Mouse (Mus musculus) forebrain, postnatal 0 days (tissue): Measurements from ENCODE around the gene Pde8b. TPM values are rescaled to one million over a fixed set of nuclear protein-coding genes. Genes with fewer than 3 reads are reported as not detected.

Experiments used
- ATAC-seq: fragments of 200-750 bp; cut with Nextera tagmentation; 2 replicates; pipeline ENCODE4 v1.8.0; 2017; ENCODE audit warnings: mild to moderate bottlenecking, moderate library complexity
- DNase-seq: peaks from one replicate; pipeline ENCODE4 v3.0.0-alpha.2; 2015
- H3K27ac ChIP-seq: fragments of 300-500 bp; sonication (generic); 2 replicates; pipeline ENCODE4 v1.5.1; 2014; ENCODE audit warnings: low read depth, mild to moderate bottlenecking, antibody characterized with exemption, low read length, moderate library complexity, mixed read lengths
- H3K27me3 ChIP-seq: fragments of 300-500 bp; sonication (generic); 2 replicates; pipeline ENCODE4 v1.6.1; 2014; ENCODE audit warnings: mild to moderate bottlenecking, low read length, mixed read lengths; ENCODE audit not compliant: insufficient read depth
- H3K36me3 ChIP-seq: fragments of 300-500 bp; sonication (generic); 2 replicates; pipeline ENCODE4 v1.6.1; 2014; ENCODE audit warnings: mild to moderate bottlenecking, moderate library complexity; ENCODE audit not compliant: insufficient read depth
- H3K4me1 ChIP-seq: fragments of 300-500 bp; sonication (generic); 2 replicates; pipeline ENCODE4 v1.6.1; 2014; ENCODE audit warnings: antibody characterized with exemption; ENCODE audit not compliant: insufficient read depth
- H3K4me2 ChIP-seq: fragments of 300-500 bp; sonication (generic); 2 replicates; pipeline ENCODE4 v1.6.1; 2014; ENCODE audit warnings: low read depth, mild to moderate bottlenecking, moderate library complexity
- H3K4me3 ChIP-seq: fragments of 300-500 bp; sonication (generic); 2 replicates; pipeline ENCODE4 v1.5.1; 2014; ENCODE audit warnings: low read depth, low read length, mixed read lengths
- H3K9ac ChIP-seq: fragments of 300-500 bp; sonication (generic); 2 replicates; pipeline ENCODE4 v1.6.1; 2014; ENCODE audit warnings: mild to moderate bottlenecking
- H3K9me3 ChIP-seq: fragments of 300-500 bp; sonication (generic); 2 replicates; pipeline ENCODE4 v1.6.1; 2016; ENCODE audit warnings: low read length
- CTCF ChIP-seq: sonication (generic); IDR thresholded peaks from 2 replicates; pipeline ENCODE4 v1.5.1; 2016; ENCODE audit warnings: antibody characterized with exemption, control low read depth, low read depth
- WGBS: fragments of 180-500 bp; shearing (Covaris S2); extraction: QIAGEN DNeasy Blood & Tissue Kit; methylation state at CpG from one replicate; pipeline ENCODE4 v1.1.7; 2014; 5-methylcytosine and 5-hydroxymethylcytosine counted together
- polyA plus RNA-seq: library from polyadenylated mRNA; unstranded; fragments of >200 nt; fragmentation: Nextera tagmentation; extraction: Ambion mirVana; gene quantifications from 2 replicates; pipeline ENCODE4 v1.2.1, GENCODE M21; 2015
- total RNA-seq: library from RNA; depleted of rRNA; stranded (reverse); fragments of >200 nt; gene quantifications from 2 replicates; pipeline ENCODE4 v1.2.3, GENCODE M21; 2014

Gene Pde8b
- total and polyA plus RNA-seq, 2 experiments from 2014 or later, result 6.5 to 21.1 TPM

DNA sequence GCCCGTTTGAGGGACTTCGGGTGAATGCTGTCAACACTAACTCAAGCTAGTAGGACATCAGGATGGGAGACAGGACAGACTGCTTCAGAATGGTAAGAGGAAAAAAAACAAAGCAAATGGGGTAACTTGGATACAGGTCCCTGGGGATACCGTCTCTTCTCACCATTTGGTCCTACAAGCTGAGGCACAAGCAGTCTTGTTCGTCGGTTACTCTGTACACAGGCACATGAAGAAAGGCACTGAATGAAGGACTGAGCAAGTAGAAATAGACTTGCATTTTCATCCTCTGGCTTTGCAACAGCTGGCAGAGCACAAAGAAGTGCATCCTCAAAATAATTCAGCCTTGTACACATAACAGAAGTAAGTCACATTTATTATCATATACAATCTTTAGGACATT lies 14.6 kb upstream of the Pde8b start:
- Histone ChIP-seq H3K27ac (no peak overlapping the region), H3K4me3 (no peak overlapping the region), H3K4me1 (no peaks in the 10 kb centered on the region), H3K4me2 (no peak overlapping the region), H3K27me3 (no peaks in the 10 kb centered on the region), H3K36me3 (no peaks in the 10 kb centered on the region), H3K9ac (no peak overlapping the region), H3K9me3 (no peaks in the 10 kb centered on the region)
- WGBS, result 92% methylated on average over 5 of the region's 5 CpGs
- DNase-seq, result no peak
- TF ChIP-seq CTCF, result no peak
- no peak for ATAC-seq

DNA sequence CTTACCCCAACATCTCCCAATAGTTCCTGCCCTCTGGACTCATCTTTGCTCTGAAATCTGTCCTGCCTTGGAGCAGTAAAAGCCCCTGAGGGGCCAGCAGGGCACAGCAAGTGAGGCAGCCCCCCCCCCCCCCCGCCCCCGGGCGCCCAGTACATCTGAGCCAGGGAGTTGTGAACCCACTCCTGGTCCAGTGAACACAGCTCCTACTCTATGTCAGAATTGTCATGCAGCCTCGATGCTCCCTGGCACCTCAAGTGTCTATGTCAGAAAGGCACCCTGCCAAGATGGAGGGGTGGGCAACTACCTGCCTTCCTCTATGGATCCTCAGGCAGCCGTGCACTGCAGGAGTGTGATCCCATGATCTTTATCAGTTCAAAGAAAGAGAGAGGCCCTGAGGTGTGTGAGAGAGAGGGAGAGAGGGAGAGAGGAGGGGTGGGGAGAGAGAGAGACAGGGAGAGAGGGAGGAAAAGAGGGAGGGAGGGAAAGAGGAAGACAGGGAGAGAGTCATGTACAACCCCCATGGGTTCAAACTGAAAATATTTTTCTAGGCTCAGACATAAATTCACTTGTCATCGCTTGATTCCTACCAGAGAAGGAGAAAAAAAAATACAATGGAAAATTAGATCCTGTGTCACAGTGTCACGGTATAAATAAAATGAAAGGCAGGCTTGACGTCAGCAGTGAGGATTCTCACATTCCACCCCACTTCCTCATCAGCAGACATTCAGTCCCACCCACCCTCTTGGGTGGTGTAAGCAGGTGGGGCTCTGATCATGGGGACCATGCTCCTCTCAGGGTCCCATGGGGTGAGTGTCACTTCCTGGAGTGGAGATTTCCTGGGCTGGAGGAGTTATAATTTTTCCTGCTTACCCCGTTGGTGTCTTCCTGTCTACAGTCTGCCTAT lies 11.0 kb upstream of the Pde8b start:
- no peak overlapping the region for H3K4me2 ChIP-seq
- ATAC-seq (peak; percentile 51; the same call in 1 of the 2 replicates), DNase-seq (no peak)
- no peak for TF ChIP-seq CTCF
- H3K4me3 ChIP-seq, result no peak overlapping the region
- H3K9ac ChIP-seq, result no peak overlapping the region
- no peaks in the 10 kb centered on the region for H3K9me3 ChIP-seq
- no peaks in the 10 kb centered on the region for H3K36me3 ChIP-seq
- no peak overlapping the region for H3K27ac ChIP-seq
- WGBS, result 64% methylated on average over 9 of the region's 9 CpGs
- H3K4me1 ChIP-seq, result no peaks in the 10 kb centered on the region
- H3K27me3 ChIP-seq, result no peaks in the 10 kb centered on the region

DNA sequence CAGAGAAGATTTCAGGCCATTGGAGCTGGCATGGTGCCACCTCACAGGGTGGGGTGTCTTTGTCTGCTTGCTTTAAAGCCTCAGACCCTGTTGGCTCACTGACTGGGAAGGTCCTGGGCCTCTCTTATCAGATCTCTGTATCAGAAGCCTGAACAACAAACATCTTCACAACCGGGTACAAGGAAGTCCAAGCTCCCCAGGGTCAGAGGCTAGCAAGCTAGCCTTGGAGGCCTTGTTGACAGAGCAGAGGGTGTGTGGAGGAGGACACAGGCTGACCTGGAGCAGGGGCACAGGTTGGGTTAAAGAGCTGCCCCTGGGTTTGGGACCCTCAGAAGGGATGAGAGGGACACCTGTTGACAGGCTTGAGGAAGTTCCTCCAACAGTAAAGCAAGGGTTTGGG lies 10.3 kb upstream of the Pde8b start:
- no peak for DNase-seq
- Histone ChIP-seq H3K4me1 (no peaks in the 10 kb centered on the region), H3K4me2 (no peak overlapping the region), H3K9me3 (no peaks in the 10 kb centered on the region), H3K36me3 (no peaks in the 10 kb centered on the region), H3K4me3 (no peak overlapping the region), H3K27ac (no peak overlapping the region), H3K9ac (no peak overlapping the region), H3K27me3 (no peaks in the 10 kb centered on the region)
- TF ChIP-seq CTCF, result no peak
- no peak for ATAC-seq
- WGBS, result 70% methylated on average over 1 of the region's 1 CpGs

DNA sequence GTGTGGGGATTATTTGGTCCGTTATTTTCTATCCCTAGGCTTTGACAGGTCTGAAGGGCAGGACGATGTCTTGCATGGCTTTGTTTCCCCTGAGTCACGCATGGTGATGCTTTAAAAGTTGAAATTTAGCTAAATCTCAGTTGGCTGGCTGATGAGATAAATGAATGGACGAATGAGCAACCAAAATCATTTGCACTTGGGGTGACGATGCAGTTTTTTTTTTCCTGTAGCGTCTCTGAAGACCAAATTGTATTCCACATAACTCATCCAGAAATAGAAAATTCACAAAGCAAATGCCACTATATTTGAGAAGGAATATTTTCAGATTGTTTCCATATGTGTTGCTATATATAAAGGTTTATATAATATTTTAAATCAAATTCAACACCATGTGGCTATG lies 6.9 kb upstream of the Pde8b start:
- ATAC-seq, result no peak
- no peaks in the 10 kb centered on the region for H3K9me3 ChIP-seq
- 74% methylated on average over 6 of the region's 6 CpGs for WGBS
- no peak for DNase-seq
- H3K4me2 ChIP-seq, result no peak overlapping the region
- H3K27ac ChIP-seq, result no peak overlapping the region
- no peaks in the 10 kb centered on the region for H3K27me3 ChIP-seq
- no peak overlapping the region for H3K9ac ChIP-seq
- no peaks in the 10 kb centered on the region for H3K36me3 ChIP-seq
- no peaks in the 10 kb centered on the region for H3K4me1 ChIP-seq
- no peak overlapping the region for H3K4me3 ChIP-seq
- no peak for TF ChIP-seq CTCF

DNA sequence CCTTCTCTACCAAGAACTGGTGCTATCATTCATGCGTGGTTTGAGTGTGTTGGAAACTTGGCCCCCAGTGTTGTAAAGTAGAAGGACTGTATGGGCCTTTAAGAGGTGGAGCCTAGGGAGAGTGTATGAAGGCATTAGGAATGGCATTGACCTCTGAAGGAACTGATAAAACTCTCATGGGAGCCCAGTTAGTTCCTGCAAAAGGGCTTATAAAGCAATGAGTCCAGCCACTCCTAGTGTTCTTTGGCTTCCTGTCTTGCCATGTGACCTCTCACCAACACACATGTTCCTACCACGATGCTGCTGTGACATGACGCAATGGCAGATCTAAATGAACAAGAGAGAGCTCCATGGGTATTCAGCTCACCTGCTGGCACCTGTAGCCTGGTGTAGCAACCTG lies 4.9 kb upstream of the Pde8b start:
- 92% methylated on average over 3 of the region's 3 CpGs for WGBS
- Histone ChIP-seq H3K9ac (no peak overlapping the region), H3K4me2 (no peak overlapping the region), H3K27me3 (no peaks in the 10 kb centered on the region), H3K4me3 (no peak overlapping the region), H3K9me3 (no peaks in the 10 kb centered on the region), H3K36me3 (no peaks in the 10 kb centered on the region), H3K4me1 (0 out of 2 replicates have a peak, but pooled peaks cover 3% of the 10 kb centered on the region), H3K27ac (no peak overlapping the region)
- ATAC-seq (no peak), DNase-seq (no peak)
- TF ChIP-seq CTCF, result no peak

DNA sequence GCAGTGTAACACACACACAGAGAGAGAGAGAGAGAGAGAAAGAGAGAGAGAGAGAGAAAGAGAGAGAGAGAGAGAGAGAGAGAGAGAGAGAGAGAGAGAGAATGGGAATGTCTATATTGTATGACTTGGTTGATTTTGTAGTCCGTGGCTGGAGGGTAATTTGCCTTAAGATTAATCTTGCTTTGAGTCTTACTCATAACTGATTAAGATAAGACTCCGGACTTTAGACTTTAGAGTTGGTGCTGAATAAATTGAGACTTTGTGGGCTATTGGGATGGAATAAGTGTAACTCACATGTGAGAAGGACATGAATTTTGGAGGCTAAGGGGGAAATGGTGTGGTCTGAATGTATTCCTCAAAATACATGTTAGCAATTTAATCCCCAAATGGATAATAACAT lies 7.1 kb downstream of the Pde8b start:
- Histone ChIP-seq H3K9ac (no peak overlapping the region), H3K9me3 (no peaks in the 10 kb centered on the region), H3K4me2 (no peak overlapping the region), H3K27ac (no peak overlapping the region), H3K36me3 (no peaks in the 10 kb centered on the region), H3K4me3 (no peak overlapping the region), H3K4me1 (no peaks in the 10 kb centered on the region), H3K27me3 (no peaks in the 10 kb centered on the region)
- DNase-seq, result no peak
- ATAC-seq, result no peak
- no peak for TF ChIP-seq CTCF
- WGBS, result 86% methylated on average over 2 of the region's 2 CpGs

DNA sequence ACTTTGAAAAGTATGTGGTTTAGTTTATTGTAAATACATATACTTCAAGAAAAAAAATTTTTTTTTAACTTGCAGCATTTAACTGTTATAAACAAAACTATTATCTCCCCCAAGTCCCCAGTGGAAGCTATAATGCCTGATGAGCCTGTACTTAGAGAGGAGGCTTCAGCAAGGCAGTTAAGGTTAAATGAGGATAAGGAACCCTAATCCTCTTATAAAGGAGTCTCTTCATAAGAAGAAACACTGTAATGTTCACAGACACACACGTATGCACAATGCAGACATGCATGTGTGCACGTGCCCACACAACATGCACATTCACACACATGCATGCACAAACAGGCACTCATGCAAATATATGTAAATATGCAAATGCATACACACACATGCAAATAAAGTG lies 12.6 kb downstream of the Pde8b start:
- H3K9me3 ChIP-seq, result no peaks in the 10 kb centered on the region
- no peak overlapping the region for H3K27ac ChIP-seq
- DNase-seq (no peak), ATAC-seq (no peak)
- H3K4me3 ChIP-seq, result no peak overlapping the region
- H3K4me1 ChIP-seq, result no peaks in the 10 kb centered on the region
- no peaks in the 10 kb centered on the region for H3K27me3 ChIP-seq
- 79% methylated on average over 2 of the region's 2 CpGs for WGBS
- no peak for TF ChIP-seq CTCF
- no peaks in the 10 kb centered on the region for H3K36me3 ChIP-seq
- no peak overlapping the region for H3K9ac ChIP-seq
- no peak overlapping the region for H3K4me2 ChIP-seq
